Mouse (Mus musculus) forebrain, embryonic 10.5 days (tissue): ENCODE results near the gene Tenm4. TPM values are rescaled to one million over a fixed set of nuclear protein-coding genes. Genes with fewer than 3 reads are reported as not detected.

Experiments
- DNase-seq: peaks from one replicate; pipeline ENCODE4 v3.0.0-alpha.2; 2017; ENCODE audit warnings: low spot score; ENCODE audit errors: extremely low spot score
- H3K27ac ChIP-seq: fragments of 300-500 bp; sonication (generic); 2 replicates; pipeline ENCODE4 v1.5.1; 2016; ENCODE audit warnings: mild to moderate bottlenecking
- H3K27me3 ChIP-seq: fragments of 300-500 bp; sonication (generic); 2 replicates; pipeline ENCODE4 v1.6.1; 2016; ENCODE audit warnings: mild to moderate bottlenecking; ENCODE audit not compliant: poor library complexity, severe bottlenecking
- H3K36me3 ChIP-seq: fragments of 300-500 bp; sonication (generic); replicated peaks from 2 replicates; pipeline ENCODE4 v1.6.1; 2016; ENCODE audit warnings: mild to moderate bottlenecking, moderate library complexity
- H3K4me1 ChIP-seq: fragments of 300-500 bp; sonication (generic); 2 replicates; pipeline ENCODE4 v1.6.1; 2016
- H3K4me3 ChIP-seq: fragments of 300-500 bp; sonication (generic); 2 replicates; pipeline ENCODE4 v1.5.1; 2016; ENCODE audit warnings: mild to moderate bottlenecking, moderate library complexity
- H3K9me3 ChIP-seq: fragments of 300-500 bp; sonication (generic); 2 replicates; pipeline ENCODE4 v1.6.1; 2016; ENCODE audit warnings: mild to moderate bottlenecking, moderate library complexity
- WGBS: fragments of 180-500 bp; shearing (Covaris S2); methylation state at CpG from one replicate; pipeline ENCODE4 v1.1.7; 2016; 5-methylcytosine and 5-hydroxymethylcytosine counted together
- polyA plus RNA-seq: library from polyadenylated mRNA; unstranded; fragments of >200 nt; fragmentation: Nextera tagmentation; extraction: Ambion mirVana; gene quantifications from 2 replicates; pipeline ENCODE4 v1.2.1, GENCODE M21; 2016

Gene Tenm4
- polyA plus RNA-seq, 1 experiment from 2014 or later, result 27.9 TPM

DNA sequence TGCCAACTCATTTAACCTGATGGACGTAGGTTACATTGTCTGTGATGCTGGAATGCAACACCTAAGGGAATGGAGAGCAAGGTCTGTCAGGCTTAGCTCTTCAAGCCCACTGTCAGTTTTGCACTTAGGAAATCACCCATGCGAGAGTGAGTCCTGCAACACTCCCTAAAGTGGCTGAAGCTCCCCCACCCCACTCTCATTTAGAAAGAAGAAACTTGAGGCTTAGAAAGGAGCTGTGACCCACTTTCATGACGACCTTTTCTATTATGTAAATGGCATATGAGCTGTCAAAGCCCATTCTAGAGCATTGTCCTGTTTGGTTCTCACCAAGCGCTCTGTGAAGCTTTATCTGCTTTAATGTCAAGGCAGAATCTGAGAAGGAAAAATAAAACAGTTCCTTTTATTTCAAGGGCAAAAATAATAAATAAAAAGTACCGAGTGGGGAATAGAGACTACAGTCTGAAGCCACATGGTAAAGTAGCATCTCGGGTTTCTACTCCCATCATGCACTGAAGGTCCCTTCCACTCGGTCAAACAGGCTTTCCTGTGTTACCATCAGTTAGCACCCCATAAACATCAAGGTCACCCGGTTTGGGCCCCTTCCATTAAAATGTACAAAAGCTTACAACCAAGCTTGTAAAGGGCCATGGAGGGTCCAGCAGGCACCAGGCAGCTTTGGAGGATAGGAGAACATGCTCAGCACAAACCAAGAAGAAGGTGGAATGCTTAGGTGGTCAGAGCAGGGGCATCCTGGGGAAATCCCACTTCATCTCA is 621.6 kb downstream of the Tenm4 start:
- Histone ChIP-seq H3K4me1 (peaks cover 42% of the 10 kb centered on the region), H3K36me3 (peaks cover 17% of the 10 kb centered on the region), H3K4me3 (no peak overlapping the region), H3K27ac (no peak overlapping the region), H3K9me3 (no peaks in the 10 kb centered on the region), H3K27me3 (peaks cover 44% of the 10 kb centered on the region)
- DNase-seq, result no peak
- WGBS, result 80% methylated on average over 8 of the region's 8 CpGs

DNA sequence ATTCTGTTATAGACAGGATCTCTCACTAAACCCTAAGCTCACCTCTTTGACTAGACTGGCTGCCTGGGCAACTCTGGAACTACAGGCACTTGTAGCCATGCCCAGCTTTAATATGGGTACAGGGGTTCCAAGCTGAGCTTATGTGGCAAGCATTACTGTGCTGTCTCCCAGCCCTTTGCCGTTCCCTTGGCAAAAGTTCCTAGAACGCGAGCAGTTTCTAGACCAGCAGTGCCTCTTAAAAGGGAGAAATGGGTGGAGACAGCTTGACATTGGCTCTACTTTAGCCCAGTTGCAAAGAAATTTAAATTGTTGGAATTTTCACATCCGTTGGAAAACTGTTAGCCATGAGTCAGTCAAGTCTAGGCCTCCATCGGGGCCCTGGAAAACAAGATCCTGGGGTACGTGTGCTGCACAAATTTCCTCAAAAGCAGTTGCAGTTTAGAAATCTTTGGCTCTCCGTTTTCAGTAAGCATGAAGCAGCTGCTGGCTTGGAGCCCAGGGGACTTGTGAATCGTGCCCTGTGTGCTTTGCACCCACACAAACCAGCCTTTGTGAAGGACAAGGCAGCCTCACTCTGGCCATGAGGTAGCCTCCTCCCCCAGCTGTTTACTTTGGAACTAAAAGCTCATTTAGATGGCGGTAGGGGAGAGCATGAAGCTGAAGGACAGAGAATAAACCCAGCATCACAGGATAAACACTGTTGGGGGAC is 625.1 kb downstream of the Tenm4 start:
- H3K9me3 ChIP-seq, result no peaks in the 10 kb centered on the region
- WGBS, result 56% methylated on average over 9 of the region's 9 CpGs
- peak overlapping the region; percentile 85 for H3K27ac ChIP-seq
- peaks cover 59% of the 10 kb centered on the region for H3K4me1 ChIP-seq
- peaks cover 63% of the 10 kb centered on the region for H3K27me3 ChIP-seq
- no peak for DNase-seq
- peaks cover 19% of the 10 kb centered on the region for H3K36me3 ChIP-seq
- peak overlapping the region; percentile 27; the same call in 1 of the 2 replicates for H3K4me3 ChIP-seq

DNA sequence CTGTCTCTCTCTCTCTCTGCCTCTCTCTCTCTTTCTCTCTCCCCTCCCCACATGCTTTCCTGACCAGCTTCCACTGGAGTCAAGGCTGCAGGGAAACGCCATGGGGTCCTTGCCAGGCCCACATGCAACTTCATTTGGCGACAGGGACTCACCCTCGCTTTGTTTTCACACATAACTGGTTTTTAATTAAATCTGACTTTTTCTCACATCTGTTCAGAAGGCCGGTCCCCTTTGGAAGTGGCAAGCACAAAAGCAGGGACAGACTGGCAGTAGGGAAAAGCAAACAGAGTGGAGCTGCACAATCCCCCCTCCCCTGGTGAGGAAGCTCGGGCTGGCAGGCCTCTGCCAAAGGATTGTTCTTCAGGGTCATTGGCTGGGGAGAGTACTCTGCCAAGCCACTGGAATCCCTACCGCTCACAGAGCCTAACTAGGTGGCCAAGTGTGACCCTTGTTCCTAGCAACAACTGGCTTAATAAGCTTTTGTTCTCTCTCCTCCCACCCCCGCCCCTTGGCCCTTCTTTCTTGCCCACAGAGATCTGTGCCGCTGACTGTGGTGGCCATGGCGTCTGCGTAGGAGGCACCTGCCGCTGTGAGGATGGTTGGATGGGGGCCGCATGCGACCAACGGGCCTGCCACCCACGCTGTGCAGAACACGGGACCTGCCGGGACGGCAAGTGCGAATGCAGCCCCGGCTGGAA is 625.9 kb downstream of the Tenm4 start:
- DNase-seq, result peak; percentile 53
- H3K4me3 ChIP-seq, result peak overlapping the region; percentile 27; the same call in 1 of the 2 replicates
- H3K27ac ChIP-seq, result peak overlapping the region; percentile 85
- H3K9me3 ChIP-seq, result no peaks in the 10 kb centered on the region
- 39% methylated on average over 20 of the region's 20 CpGs for WGBS
- peaks cover 59% of the 10 kb centered on the region for H3K4me1 ChIP-seq
- H3K27me3 ChIP-seq, result peaks cover 63% of the 10 kb centered on the region
- peaks cover 26% of the 10 kb centered on the region for H3K36me3 ChIP-seq

DNA sequence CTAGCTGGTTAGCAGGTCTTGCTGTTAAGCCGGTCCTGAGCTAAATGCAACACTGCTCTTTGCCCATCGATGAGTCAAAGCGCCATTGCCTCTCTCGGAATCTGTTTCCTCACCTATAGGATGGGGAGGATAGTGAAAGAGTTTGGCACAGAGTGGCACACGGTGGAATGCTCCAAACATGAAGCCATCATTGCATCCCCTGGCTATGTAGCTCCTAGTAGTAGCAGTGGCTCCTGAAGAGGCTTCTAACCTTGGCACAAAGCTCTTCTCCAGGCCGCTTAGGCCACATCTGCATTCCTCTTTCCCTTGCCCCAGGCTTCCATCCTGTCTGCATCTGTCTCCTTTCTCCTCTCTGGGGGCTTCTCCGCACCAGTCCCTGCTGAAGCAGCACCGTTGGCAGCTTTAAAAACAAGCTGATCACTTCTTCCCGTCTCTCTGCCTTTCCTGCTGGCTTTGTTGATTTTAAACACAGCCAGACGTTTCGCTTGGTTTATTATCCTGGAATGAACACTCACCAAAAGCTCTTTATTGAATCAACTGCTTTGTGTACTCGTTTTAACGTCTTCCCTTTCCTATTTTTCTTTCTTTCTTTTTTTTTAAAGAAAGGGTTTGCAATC is 626.8 kb downstream of the Tenm4 start:
- 56% methylated on average over 13 of the region's 13 CpGs for WGBS
- no peak for DNase-seq

DNA sequence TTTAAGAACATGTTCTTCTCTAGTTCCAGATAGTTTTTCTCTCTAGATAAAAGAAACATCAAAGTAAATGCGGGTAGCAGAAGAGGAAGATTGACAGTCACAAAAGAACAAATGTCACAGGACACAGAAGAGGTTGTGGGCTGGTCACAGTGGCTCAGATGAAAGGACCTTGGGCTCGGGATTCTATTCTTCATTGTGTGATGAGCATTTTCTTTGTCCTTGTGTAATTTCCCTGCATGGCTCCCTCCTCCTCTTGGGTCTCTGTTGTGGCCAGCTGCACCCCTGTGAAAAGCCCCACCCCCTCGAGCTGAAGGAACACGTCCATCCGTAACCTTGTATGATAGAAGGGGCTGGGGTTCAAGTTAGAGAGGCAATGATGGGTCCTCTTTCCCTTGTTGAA is 628.8 kb downstream of the Tenm4 start:
- no peak for DNase-seq
- peaks cover 43% of the 10 kb centered on the region for H3K27me3 ChIP-seq
- H3K27ac ChIP-seq, result 0 out of 2 replicates have a peak overlapping the region, but pooled peaks have one; percentile 44
- 40% methylated on average over 5 of the region's 5 CpGs for WGBS
- no peaks in the 10 kb centered on the region for H3K9me3 ChIP-seq
- peaks cover 52% of the 10 kb centered on the region for H3K36me3 ChIP-seq
- H3K4me1 ChIP-seq, result peaks cover 51% of the 10 kb centered on the region
- H3K4me3 ChIP-seq, result no peak overlapping the region

More for the DNA sequence above, 626.8 kb downstream of the Tenm4 start:
- Histone ChIP-seq H3K27ac (peak overlapping the region; percentile 85), H3K9me3 (no peaks in the 10 kb centered on the region), H3K27me3 (peaks cover 62% of the 10 kb centered on the region), H3K4me1 (peaks cover 51% of the 10 kb centered on the region), H3K36me3 (peaks cover 35% of the 10 kb centered on the region), H3K4me3 (no peak overlapping the region)

DNA sequence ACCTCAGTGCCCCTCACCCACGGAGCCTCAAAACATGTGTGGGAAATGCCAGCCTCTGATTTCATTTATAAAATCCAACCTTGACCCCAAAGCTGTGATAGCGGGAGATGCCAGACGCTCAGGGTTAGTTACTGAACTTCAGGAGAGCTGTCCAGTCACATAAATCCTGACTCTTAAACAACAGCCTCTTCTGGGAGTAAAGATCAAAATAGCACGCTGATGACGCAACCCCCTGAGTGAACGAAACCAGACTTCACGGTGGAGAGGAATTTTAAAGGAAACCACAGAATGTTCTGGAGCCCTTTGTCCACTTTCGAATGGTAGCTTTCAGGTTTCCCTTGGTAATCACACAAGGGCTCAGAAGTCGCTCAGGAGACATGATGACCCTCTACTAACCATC is 630.3 kb downstream of the Tenm4 start:
- Histone ChIP-seq H3K36me3 (peaks cover 58% of the 10 kb centered on the region), H3K27ac (no peak overlapping the region), H3K27me3 (peaks cover 30% of the 10 kb centered on the region), H3K4me3 (no peak overlapping the region), H3K4me1 (peaks cover 41% of the 10 kb centered on the region), H3K9me3 (no peaks in the 10 kb centered on the region)
- no peak for DNase-seq
- 86% methylated on average over 9 of the region's 9 CpGs for WGBS

DNA sequence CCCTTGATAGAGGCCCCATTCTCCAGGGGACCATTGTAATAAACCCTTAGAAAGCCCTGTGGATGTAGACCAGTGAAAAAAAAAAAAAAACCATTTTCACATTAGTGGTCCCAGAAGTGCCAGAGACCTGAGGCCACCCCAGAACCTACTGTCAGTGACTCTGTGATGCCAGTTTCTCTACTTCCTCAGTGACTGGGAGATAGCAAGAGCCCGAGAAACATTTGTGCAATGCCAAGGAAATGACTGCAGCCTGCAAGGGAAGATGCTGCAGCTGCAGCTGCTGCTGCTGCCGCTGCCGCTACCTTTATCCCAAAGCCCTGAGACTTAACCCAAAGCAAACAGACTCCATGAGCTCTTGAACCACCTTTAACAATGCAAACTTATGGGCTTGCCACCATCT is 631.2 kb downstream of the Tenm4 start:
- no peak for DNase-seq
- H3K4me3 ChIP-seq, result no peak overlapping the region
- WGBS, result over 99% methylated on average over 3 of the region's 3 CpGs
- no peaks in the 10 kb centered on the region for H3K9me3 ChIP-seq
- H3K36me3 ChIP-seq, result peaks cover 58% of the 10 kb centered on the region
- H3K27ac ChIP-seq, result no peak overlapping the region
- H3K4me1 ChIP-seq, result peaks cover 40% of the 10 kb centered on the region
- peaks cover 28% of the 10 kb centered on the region for H3K27me3 ChIP-seq

DNA sequence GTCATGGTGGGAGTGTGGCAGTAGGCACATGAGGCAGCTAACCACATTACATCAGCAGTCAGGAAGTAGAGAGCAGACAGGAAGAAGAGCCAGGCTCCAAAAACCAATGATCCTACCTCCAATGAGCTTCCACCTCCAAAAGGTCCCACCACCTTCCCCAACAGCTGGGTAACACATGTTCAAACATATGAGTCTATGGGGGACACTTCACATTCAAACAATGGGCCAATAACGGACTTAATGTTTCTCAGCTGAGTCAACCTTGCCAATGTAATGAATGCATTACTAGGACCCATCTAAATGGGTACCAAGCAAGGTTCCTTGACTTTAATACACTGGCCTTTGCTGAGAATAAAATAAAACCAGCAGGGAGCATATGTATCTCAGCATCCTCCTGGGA is 635.5 kb downstream of the Tenm4 start:
- peaks cover 23% of the 10 kb centered on the region for H3K4me1 ChIP-seq
- no peak overlapping the region for H3K4me3 ChIP-seq
- DNase-seq, result no peak
- no peaks in the 10 kb centered on the region for H3K9me3 ChIP-seq
- H3K27me3 ChIP-seq, result 0 out of 2 replicates have a peak, but pooled peaks cover under 1% of the 10 kb centered on the region
- WGBS, result 76% methylated on average over 1 of the region's 1 CpGs
- peaks cover 39% of the 10 kb centered on the region for H3K36me3 ChIP-seq
- no peak overlapping the region for H3K27ac ChIP-seq

DNA sequence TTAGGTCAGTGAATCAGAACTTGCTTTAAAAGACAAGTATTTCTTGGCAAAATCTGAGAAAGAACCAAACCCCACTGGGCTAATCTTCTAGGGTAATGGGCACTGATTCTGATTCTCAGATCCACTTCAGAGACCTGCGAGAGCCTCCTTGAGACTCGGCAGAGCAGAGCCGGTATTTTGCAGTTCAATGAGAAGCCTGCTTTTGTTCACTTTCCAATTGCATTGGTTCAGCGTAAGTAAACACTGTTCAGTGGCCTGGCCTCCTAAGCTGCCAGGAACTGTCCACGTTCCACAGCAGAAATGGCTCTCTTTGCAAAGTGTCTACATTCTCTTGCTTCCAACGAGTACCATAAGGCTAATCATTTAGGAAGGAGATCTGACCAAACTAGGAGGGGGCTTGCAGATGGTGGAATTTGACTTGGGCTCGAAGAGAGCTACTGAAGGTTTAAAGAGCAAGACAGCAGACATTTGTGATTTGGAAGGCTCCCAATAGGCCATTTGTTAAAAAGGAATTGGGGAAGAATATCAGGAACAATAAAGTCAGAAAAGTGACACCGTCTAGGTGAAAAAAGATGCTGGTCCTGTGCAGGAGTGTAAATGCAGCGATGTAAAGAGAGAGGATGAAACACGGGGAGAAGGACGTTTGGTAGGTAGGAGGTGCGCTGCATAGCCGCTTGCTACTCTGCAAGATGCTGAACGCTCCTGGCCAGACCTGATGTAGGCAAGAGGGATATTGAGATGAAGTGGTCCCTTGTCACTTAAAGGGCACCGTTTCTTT is 636.4 kb downstream of the Tenm4 start:
- Histone ChIP-seq H3K27ac (no peak overlapping the region), H3K4me1 (peaks cover 23% of the 10 kb centered on the region), H3K4me3 (no peak overlapping the region), H3K27me3 (0 out of 2 replicates have a peak, but pooled peaks cover 3% of the 10 kb centered on the region), H3K36me3 (peaks cover 38% of the 10 kb centered on the region), H3K9me3 (no peaks in the 10 kb centered on the region)
- DNase-seq, result no peak
- WGBS, result 67% methylated on average over 15 of the region's 15 CpGs

DNA sequence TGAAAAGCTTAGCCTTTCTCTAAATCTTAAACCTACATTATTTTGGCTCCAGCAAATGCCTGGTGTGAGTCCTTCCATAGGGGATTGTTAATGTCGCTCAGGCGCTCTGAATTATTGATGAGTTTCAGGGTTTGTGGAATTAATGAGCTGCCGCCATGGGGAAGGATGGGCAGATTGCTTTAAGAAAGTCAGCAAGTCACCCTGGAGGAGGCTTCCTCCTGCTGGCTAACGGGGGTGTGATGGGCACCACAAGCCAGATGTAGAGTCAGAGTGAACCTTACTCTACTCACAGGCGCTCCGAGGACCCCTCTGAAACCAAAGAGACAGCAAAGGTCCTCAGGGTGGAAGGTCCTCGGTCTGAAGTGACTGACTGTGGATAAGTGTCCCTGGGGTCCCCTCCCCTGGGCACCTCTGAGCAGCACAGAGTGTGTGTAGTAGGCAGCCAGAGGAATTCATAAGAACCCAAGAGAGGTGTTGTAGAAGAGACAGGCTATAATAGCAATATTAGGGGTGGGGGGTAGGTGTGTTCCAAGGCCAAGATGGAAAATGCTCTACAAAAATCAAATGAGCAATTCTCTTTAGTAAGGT is 637.1 kb downstream of the Tenm4 start:
- WGBS, result 80% methylated on average over 7 of the region's 7 CpGs
- H3K27ac ChIP-seq, result no peak overlapping the region
- no peak for DNase-seq

DNA sequence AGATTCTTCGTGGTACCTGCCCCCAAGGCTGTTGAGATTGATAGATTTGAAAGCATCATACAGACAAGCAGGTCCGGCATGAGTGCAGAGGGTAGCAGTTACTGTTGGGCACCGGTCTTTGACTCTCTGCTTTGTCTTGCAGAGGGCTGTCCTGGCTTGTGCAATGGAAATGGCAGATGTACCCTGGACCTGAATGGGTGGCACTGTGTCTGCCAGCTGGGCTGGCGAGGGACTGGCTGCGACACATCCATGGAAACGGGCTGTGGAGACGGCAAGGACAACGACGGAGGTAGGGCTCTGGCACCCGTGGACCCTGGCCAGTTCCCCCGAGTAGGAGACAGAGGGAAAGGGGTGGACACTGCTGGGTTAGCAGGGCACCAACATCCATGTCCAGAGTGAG is 640.6 kb downstream of the Tenm4 start:
- no peak overlapping the region for H3K27ac ChIP-seq
- DNase-seq, result no peak
- no peaks in the 10 kb centered on the region for H3K9me3 ChIP-seq
- H3K4me1 ChIP-seq, result peaks cover 29% of the 10 kb centered on the region
- H3K4me3 ChIP-seq, result no peak overlapping the region
- 94% methylated on average over 11 of the region's 11 CpGs for WGBS
- 0 out of 2 replicates have a peak, but pooled peaks cover 3% of the 10 kb centered on the region for H3K27me3 ChIP-seq
- peaks cover 17% of the 10 kb centered on the region for H3K36me3 ChIP-seq

More for the DNA sequence above, 637.1 kb downstream of the Tenm4 start:
- Histone ChIP-seq H3K9me3 (no peaks in the 10 kb centered on the region), H3K4me1 (peaks cover 26% of the 10 kb centered on the region), H3K36me3 (peaks cover 31% of the 10 kb centered on the region), H3K4me3 (no peak overlapping the region), H3K27me3 (0 out of 2 replicates have a peak, but pooled peaks cover 3% of the 10 kb centered on the region)
